Mouse (Mus musculus) erythroblast, adult 5-6 weeks (primary cell): ENCODE measurements around the gene Cyp2c23. TPM values are rescaled to one million over a fixed set of nuclear protein-coding genes. Genes with fewer than 3 reads are reported as not detected.

Experiments
- ATAC-seq: replicated peaks from 2 replicates; pipeline ENCODE4 v1.8.0; 2016; ENCODE audit warnings: moderate number of reproducible peaks, mild to moderate bottlenecking, moderate TSS enrichment, inconsistent platforms; ENCODE audit not compliant: poor library complexity, low FRiP score, severe bottlenecking
- total RNA-seq, 2 experiments: library from RNA; stranded (forward) in 1 of 2; stranded (reverse) in 1 of 2; fragments of 150-400 nt in 1 of 2; fragments of 200-764, 138-1000 nt in 1 of 2; gene quantifications; 2 replicates each; pipeline versions ENCODE4 v1.2.3 to v1.2.4; 2015 to 2017; ENCODE audit warnings: low replicate concordance in 2 of 2

The Cyp2c23 gene
- total RNA-seq, 2 experiments from 2014 or later, result not detected

DNA sequence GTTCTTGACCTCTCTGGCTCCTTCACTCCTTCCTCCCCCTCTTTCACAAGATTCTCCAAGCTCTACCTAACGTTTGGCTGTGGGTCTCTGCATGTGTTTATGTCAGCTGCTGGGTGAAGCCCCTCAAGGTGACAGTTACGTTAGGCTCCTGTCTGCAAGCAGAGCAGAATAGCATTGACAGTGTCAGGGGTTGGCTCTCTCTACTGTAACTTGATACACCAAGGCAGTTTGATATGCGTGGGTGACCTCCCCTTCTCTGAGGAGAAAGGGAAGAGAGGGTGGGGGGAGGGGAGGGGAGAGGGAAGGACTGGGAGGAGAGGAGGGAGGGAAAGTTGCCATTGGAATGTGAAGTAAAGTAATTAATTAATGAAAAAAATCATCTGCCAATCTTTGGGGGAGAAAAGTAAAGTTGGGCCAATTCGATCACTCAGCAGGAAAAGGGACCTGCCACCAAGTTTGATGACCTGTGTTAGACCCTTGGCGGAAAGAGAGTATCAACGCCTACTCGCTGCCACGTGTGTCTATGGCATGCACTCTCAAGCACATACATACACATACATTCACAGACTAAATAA is 2.0 kb downstream of the Cyp2c23 start:
- ATAC-seq, result no peak

DNA sequence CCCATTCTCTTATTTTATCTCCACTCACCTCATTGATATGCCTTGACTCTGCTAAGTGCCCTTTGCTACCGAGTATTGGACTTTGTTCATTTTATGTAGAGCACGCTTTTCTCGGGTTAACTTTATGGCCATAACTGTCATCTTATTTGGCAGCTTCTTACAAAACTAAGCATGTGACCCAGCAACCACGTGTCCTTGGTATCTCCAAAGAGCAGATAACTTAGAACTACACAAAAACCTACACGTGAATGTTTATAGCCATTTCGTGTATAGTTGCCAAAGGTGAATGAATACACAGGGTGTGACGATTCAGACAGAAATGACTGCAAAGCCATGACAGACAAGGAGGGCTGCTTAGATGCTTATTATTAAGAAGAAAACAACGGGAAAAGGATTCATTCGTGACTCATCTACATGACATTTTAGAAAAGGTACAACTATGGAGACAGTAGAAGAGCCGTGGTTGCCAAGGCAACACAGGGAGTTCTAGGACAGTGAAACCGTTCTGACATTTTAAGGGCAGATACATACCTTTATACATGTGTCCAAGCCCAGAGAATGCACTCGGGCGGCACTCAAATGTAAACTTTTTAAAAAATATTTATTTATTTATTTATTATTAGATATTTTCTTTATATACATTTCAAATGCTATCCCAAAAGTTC is 4.0 kb downstream of the Cyp2c23 start:
- no peak for ATAC-seq

DNA sequence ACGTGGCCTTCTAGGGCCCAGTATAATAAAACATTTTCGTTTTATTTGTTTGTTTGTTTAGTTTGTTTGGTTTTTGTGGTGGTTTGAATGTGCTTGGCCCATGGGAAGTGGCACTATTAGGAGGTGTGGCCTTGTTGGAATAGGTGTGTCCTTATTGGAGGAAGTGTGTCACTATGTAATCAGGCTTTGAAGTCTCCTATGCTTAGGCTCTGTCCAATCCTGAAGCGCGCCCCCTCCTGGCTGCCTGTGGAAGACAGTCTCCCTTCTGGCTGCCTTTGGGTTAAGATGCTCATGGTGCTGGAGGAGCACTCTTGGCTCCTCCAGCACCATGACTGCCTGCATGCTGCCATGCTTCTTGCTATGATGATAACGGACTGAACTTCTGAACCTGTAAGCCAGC is 5.9 kb downstream of the Cyp2c23 start:
- ATAC-seq, result no peak

DNA sequence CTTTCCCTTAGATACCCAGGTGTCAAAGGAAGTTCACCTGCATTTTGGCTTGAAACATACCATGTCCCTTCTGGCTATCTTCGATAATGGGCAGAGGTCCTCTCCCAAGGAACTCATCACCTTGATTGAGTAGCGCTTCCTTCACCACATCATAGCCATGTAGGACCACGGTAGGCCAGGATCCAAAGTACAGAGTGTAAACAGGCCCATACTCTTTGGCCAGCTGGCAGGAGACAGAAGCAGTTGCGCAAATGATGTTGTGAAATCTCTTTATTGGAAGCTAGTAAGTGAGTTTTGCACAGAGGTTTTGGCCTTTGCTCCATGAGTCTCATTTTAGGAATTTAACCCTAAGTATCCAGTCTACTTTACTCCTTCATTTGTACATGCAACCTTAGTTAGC is 7.5 kb downstream of the Cyp2c23 start:
- no peak for ATAC-seq

DNA sequence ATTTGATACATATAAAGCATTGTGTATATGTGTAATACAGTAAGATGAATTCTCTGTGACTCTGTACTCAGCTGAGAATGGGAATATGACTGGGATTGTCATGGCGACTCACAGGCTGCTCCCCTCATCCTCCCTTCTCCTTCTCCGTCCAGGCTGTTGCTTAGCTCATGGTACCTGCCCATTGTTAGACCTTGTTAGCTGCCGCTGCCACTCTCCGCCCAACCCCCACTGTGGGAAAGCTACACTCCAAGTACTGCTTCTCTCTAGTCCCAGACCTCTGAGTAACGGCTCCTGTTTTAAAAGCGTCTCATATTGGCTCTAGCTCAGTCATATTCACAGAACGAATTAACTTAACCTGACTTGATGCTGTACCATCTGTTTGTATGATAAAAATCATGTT is 9.3 kb downstream of the Cyp2c23 start:
- ATAC-seq, result no peak

DNA sequence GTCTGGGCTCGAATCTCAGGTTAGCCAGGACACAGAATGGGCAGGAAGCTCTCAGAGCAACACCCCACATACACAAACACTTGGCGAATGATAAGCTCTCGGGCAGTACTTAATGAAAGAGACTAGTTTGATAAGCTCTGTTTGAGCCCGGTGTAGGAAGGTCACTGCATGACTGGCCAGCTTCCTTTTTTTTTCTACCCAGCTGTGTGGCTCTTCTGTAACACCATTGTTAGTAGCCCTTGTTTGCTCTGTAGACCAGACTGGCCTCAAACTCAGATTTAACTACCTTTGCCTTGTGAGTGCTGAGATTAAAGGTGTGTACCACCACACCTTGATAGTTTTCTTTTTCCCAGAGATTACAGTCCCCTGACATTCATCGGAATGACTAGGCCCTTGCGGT is 15.1 kb downstream of the Cyp2c23 start:
- no peak for ATAC-seq

DNA sequence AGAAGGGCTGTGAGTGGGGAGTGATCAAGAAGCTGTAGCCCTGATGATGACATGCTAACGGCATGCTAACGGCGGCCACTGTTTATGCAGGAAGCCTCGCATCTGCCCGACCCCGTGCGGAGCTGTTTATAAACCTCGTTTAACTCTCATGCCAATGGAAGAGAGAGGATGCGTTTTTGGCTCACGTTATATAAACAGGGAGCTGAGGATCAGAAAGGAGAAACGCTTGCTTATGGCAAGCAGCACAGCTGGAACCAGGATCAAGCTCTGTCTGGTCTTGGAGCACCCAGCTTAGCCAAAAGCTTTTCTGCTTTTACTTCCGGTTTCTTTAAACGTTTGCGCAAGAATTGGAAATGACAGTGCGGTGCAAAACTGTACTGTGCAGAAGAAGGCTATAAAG is 20.2 kb downstream of the Cyp2c23 start:
- no peak for ATAC-seq

DNA sequence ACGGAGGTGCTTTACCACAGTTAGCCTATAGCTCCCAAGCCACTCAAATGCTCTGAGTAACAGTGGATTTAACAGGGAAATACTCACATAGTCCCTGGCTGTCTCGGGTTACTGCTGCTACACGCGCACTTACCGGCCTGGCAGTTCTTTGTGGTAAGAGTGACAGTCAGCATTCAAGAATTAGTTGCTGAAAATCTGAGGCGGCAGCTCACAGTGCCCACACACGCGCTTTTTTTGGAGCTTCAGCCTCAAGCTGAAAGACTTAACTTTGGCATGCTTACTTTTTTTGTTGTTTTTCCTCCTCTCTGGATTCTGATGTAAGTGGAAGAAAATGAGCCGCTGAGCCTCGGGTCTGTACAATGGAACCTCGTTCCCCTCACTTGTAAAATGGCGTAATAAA is 21.8 kb downstream of the Cyp2c23 start:
- ATAC-seq, result no peak

DNA sequence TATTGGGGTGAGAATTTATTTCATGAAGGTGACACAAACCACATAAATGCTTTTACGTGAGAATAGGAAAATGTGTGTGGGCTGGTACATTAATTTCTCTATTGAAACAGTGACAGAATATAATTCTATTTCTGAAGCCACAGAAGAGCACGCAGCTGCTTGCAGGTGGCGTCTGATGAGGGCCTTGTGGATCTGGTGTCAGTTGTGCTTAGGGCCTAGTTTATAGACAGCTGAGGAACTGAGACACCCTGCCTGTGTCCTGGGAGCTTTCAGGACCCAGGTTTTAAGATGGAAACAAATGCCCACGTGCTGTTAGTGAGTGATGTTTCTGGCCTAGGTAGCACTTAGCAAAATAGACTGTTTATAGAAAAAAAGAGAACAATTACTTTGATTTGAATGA is 24.0 kb downstream of the Cyp2c23 start:
- ATAC-seq, result no peak

DNA sequence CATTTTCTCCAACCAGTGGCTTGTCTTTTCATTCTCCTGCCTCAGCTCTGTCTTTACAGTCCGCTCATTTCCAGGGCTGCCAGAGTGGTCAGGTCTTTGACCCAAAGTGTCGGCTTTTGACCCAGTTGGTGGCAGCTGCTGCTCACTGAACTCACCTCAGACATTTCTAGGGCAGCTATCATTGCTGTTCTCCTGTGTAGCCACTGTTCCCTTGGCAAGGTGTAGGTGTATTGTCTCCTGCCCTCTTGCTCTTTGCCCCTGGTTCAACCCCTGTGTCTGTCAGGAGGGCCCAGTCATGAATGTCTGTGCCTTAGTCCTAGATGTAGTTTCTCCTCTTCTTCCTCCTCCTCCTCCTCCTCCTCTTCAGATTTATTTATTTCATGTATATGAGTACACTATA is 24.7 kb downstream of the Cyp2c23 start:
- ATAC-seq, result no peak

DNA sequence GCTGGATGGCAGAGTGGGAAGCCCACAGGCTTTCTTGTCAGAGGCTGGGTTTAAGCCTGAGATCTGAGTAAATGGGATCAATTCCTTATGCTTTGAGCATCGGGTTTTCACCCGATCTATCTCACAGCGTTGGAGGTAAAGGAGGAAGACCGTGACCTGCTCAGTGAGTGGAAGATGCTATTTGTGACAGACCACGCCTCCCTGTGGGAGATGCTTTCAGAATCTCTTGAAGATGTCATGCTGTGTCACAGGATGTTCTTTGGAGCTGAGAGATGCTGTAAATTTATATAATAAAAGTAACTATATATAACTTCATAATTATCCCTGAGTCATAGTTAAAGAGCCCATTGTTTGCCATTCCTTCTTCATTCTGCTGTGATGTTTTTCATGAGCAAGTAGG is 28.3 kb downstream of the Cyp2c23 start:
- no peak for ATAC-seq

DNA sequence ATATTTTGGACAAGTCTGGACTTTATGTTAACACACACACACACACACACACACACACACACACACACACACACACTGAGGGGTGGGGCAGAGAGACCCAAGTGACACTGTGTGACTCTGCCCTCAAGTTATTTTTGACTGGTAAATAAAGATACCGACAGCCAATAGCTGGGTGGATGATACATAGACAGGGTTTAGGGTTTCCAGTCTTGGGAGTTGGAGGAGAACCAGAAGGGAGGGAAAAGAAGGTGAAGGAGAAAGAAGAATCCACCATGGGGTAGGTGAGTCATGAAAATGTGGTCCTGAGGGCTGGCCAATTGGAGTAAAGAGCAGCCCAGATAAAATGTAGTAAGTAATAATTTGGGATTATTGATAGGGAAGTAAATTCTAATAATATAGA is 28.9 kb downstream of the Cyp2c23 start:
- no peak for ATAC-seq

DNA sequence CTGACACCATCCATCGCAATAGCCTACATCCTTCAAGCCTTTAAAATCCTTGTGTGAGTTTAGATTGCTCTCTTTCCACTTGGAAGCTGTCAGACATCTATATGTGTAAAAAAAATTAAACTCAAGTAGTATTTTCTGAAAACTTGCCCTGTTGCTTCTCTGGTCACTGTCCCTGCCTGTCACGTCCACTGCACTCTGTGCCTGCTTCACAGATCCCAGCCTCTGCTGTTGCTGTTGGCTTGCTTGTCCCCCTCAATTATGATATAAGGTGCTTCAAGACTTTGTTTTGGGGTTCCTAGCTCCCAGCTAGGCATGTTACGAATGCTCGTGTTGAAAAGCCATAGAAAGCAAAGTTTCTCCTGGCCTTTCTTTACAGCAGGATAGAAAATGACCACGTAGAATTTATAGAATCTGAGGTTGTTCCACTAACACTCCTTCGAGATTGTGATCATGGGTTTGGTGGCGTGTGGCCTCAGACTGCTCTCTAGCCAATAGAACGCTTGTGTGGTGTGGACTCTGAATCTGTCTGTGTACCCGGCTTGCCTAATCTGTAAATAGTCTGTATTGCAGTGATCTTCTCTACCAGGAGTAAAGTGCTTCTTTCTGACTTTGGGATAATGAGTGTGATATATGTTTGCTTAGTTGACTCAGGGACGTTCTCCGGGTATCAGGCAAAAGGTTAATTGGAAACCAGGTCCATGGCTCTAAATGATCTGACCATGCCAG is 30.0 kb downstream of the Cyp2c23 start:
- no peak for ATAC-seq

DNA sequence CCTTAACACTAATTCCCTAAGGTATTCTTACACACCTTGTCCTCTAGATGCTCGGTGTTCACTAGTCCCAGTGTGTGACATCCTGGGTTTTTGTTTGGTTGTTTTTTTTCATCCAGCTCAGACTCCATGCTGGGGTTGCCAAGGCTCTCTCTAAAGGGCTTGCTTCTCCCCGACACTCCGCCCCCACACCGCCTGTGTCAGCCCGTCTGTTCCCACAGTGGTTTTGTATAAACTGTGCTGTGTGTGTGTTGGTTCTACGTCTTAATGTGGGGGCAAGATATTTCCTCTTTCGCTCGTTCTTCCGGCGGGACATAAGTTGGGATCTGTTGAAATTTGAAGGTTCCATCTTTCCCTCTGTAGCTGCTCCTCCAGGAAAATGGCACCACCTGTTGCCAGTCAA is 30.9 kb downstream of the Cyp2c23 start:
- no peak for ATAC-seq

DNA sequence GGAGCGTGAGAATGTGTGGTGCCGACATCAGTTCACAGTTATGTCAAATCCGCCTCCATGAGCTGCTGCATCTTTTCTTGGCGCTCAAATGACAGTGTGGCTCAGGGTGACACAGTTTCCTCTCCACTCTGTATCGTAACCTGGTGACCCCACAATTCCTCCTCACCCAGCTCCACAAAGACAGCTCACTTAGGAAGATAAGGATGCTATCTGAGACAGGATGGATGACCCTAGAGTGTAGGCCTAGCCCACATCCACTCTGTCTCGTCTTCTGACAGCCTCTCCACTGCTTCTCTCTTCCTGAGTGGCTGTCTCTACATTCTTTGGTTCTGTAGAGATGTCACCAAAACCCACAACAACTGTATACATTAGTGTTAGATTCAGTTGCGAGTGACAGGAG is 33.6 kb downstream of the Cyp2c23 start:
- ATAC-seq, result no peak

DNA sequence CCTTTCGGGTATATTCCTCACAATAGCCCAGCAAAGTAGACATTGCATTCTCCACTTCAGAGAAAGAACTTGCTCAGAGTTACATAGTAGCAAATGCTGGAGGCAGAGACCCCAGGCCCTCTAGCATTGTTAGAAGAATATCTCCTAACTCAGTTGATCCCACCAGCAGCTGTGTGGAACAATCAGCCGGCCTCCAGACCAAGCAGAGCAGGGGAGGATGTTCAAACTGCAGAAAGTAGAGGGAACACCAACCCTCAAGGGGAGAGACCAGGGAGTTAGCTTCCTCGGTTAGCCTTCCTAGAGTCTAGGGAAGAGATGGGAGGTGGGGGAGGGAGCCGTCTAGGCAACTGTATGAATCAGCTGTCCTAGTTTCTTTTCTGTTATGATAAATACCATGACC is 36.5 kb downstream of the Cyp2c23 start:
- no peak for ATAC-seq

DNA sequence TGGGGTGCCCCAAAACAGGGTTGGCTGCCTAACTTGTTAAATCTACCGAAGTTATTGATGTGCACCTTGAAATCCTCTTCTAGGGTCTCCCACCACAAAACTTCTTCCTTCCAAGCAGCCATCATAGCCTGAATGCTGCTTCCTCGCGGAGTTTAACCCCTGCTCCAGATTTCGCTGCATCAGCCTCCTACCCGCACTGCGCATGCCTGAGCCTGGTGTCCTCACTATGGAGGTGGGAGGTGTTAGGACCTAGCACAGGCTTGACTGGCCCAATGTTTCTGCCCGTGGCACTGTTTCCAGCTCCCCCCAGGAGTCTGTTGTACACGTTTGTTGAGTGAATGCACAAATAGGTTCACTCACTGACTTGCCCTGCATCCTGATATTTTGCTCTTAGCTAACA is 38.6 kb downstream of the Cyp2c23 start:
- no peak for ATAC-seq

DNA sequence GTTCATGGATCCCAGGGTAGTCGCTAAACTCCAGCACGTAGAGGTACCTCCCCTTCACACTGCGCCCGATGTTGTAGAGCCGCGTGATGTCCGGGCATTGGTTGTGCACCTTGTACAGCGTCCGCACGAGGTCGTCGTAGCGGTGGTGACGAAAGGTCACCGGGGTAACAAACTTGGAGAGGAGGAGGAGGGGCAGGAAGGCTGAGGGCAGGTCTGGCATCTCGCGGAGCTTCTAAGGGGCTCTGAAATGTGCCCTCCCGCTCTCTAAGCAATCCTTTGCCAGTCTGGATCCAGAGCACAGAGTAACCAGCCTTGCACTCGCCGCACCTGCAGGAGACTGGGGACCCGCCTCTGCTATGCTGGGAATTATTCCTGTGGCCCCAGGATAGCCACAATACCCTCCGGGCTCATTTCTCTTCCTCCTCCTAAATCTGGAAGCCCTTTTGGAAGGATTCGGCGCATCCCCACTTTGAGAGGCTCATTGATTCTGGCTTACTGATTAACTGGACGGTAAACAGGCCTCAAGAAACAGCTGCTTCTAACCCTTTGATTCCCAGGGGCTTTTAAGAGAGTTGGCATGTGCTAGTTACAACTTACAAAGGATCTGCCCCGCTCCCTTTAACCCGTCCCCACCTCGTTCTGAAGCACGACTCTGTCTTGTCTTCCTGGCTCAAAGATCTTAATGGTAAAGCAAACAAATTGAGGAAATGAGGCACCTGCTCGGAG is 42.8 kb downstream of the Cyp2c23 start, which contains the start of gene Cpn1:
TSS of gene Cpn1 (minus strand) at position 488 of the 726 bp plus-strand sequence.
- ATAC-seq, result no peak

DNA sequence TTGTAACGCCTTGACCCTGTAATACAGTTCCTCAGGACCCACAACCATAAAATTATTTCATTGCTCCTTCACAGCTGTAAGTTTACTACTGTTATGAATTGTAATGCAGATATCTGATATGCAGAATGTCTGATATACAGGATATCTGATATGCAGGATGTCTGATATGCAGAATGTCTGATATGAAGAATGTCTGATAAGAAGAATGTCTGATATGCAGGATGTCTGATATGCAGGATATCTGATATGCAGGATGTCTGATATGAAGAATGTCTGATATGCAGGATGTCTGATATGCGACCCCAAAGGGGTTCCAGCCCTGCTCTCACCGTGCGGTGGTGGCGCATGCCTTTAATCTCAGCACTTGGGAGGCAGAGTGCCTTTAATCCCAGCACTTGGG is 47.0 kb downstream of the Cyp2c23 start:
- ATAC-seq, result no peak

DNA sequence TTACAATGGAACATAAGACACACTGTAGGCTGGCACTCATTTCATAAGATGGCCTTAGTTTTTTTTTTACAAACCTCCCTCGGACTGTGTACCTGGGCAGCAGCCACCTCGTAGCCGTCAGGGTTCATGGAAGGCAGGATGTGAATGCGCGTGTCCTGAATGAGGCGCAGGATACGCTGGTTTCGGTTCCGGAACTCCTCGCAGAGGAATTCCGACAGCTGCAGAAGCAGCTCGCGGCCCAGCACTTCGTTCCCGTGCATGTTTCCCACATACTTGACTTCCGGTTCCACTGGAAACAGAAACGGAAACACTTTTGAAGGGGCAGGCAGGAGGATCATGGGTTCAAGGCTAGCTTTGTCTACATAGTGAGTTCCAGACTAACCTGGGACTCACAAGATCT is 48.3 kb downstream of the Cyp2c23 start:
- ATAC-seq, result no peak

DNA sequence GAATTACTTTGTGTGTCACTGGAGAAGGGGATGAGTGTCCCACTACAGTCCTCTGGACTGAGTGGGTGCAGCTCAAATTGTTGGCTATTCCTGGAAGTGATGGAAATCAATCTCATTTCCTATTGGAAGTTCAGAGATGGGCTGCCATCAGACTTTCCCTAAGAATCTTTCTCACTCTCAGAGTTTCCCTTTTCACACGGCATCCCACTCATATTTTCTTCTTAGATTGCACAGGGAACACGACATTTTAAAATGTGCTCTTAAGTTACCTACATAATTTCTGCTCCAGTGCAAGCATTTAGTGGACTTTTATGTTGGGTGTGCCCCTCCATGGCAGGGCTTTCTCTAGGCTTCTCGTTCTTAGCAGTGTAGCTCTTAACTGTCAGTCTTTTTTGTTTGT is 51.2 kb downstream of the Cyp2c23 start:
- ATAC-seq, result no peak
